Mouse (Mus musculus) heart, embryonic 12.5 days (tissue): ENCODE results near the gene Olfr1412. TPM values are rescaled to one million over a fixed set of nuclear protein-coding genes. Genes with fewer than 3 reads are reported as not detected.

ENCODE experiments used
- ATAC-seq: fragments of 200-750 bp; cut with Nextera tagmentation; 2 replicates; pipeline ENCODE4 v1.8.0; 2017; ENCODE audit warnings: moderate TSS enrichment, moderate library complexity; ENCODE audit not compliant: insufficient number of reproducible peaks, low FRiP score
- H3K27ac ChIP-seq: fragments of 300-500 bp; sonication (generic); 2 replicates; pipeline ENCODE4 v1.5.1; 2016; ENCODE audit warnings: mild to moderate bottlenecking, moderate library complexity; ENCODE audit not compliant: poor library complexity, severe bottlenecking
- H3K27me3 ChIP-seq: fragments of 300-500 bp; sonication (generic); replicated peaks from 2 replicates; pipeline ENCODE4 v1.6.1; 2016; ENCODE audit warnings: mild to moderate bottlenecking, moderate library complexity
- H3K36me3 ChIP-seq: fragments of 300-500 bp; sonication (generic); 2 replicates; pipeline ENCODE4 v1.6.1; 2016; ENCODE audit warnings: mild to moderate bottlenecking, moderate library complexity
- H3K4me1 ChIP-seq: fragments of 300-500 bp; sonication (generic); replicated peaks from 2 replicates; pipeline ENCODE4 v1.6.1; 2016; ENCODE audit warnings: mild to moderate bottlenecking
- H3K4me2 ChIP-seq: fragments of 300-500 bp; sonication (generic); 2 replicates; pipeline ENCODE4 v1.6.1; 2016; ENCODE audit warnings: mild to moderate bottlenecking, moderate library complexity
- H3K4me3 ChIP-seq: fragments of 300-500 bp; sonication (generic); 2 replicates; pipeline ENCODE4 v1.5.1; 2016; ENCODE audit warnings: mild to moderate bottlenecking
- H3K9ac ChIP-seq: fragments of 300-500 bp; sonication (generic); 2 replicates; pipeline ENCODE4 v1.6.1; 2016; ENCODE audit warnings: mild to moderate bottlenecking, moderate library complexity
- H3K9me3 ChIP-seq: fragments of 300-500 bp; sonication (generic); replicated peaks from 2 replicates; pipeline ENCODE4 v1.6.1; 2016; ENCODE audit warnings: mild to moderate bottlenecking, moderate library complexity
- WGBS: fragments of 180-500 bp; shearing (Covaris S2); methylation state at CpG from one replicate; pipeline ENCODE4 v1.1.7; 2016; 5-methylcytosine and 5-hydroxymethylcytosine counted together
- polyA plus RNA-seq: library from polyadenylated mRNA; unstranded; fragments of >200 nt; fragmentation: Nextera tagmentation; extraction: Ambion mirVana; gene quantifications from 2 replicates; pipeline ENCODE4 v1.2.1, GENCODE M21; 2016

The Olfr1412 gene
- polyA plus RNA-seq, 1 experiment from 2014 or later = not detected

DNA sequence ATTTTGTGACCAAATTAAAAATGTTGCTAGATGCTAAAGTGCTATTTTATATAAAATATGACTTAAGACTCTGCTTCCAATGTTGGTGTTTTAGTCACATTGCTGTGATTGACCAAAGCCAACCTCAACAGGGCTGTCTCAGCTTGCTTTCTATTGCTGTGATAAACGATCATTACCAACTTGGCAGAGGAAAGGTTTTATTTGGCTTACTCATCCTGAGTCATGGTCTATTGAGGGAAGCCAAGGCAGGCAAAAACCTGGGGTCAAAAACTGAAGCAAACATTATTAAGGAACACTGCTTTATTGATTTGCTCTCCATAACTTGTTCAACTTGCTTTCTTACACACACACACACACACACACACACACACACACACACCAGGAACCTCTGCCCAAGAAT lies 30.5 kb downstream of the Olfr1412 start:
- no peak overlapping the region for H3K27ac ChIP-seq
- 57% methylated on average over 1 of the region's 1 CpGs for WGBS
- H3K4me2 ChIP-seq = no peak overlapping the region
- H3K9me3 ChIP-seq = no peaks in the 10 kb centered on the region
- no peak for ATAC-seq
- H3K4me3 ChIP-seq = no peak overlapping the region
- H3K9ac ChIP-seq = no peak overlapping the region
- H3K36me3 ChIP-seq = no peaks in the 10 kb centered on the region
- no peaks in the 10 kb centered on the region for H3K4me1 ChIP-seq
- peaks cover 35% of the 10 kb centered on the region for H3K27me3 ChIP-seq

DNA sequence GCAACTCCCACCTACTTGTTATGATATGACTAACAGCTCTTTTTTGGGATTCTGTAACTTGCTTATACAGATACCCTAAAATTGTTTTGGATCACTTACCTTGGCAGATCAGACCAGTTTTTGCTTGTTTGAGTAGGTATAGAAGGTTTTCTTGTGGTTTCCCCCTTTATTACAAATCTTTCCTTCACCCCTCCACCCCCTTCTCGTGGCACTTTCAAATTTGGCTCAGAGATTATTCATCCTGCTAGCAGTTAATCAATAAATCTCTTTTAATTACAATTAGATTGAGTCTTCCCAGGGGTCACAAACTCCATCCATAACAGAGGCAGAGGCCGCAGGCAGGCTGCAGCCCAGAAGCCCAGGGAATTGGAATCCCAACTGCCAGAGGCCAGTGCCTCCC lies 31.9 kb downstream of the Olfr1412 start, which contains the start of gene Olfr12:
TSS of gene Olfr12 (plus strand) at position 301 of the 400 bp plus-strand sequence.
- H3K9ac ChIP-seq = no peak within 1 kb of the TSS
- peaks cover 25% of the 10 kb centered on the region for H3K27me3 ChIP-seq
- no peaks in the 10 kb centered on the region for H3K4me1 ChIP-seq
- H3K27ac ChIP-seq = no peak within 1 kb of the TSS
- no peak for ATAC-seq
- H3K36me3 ChIP-seq = no peaks in the 10 kb centered on the region
- 67% methylated on average over 2 of the region's 2 CpGs for WGBS
- no peak within 1 kb of the TSS for H3K4me2 ChIP-seq
- H3K9me3 ChIP-seq = no peaks in the 10 kb centered on the region
- no peak within 1 kb of the TSS for H3K4me3 ChIP-seq

- H3K4me2 ChIP-seq = no peak overlapping the region
- WGBS = 49% methylated on average over 4 of the region's 4 CpGs
- no peaks in the 10 kb centered on the region for H3K36me3 ChIP-seq
- no peaks in the 10 kb centered on the region for H3K9me3 ChIP-seq
- no peak overlapping the region for H3K4me3 ChIP-seq
- peaks cover 25% of the 10 kb centered on the region for H3K27me3 ChIP-seq
- no peak overlapping the region for H3K27ac ChIP-seq
- no peaks in the 10 kb centered on the region for H3K4me1 ChIP-seq
- no peak overlapping the region for H3K9ac ChIP-seq
- no peak for ATAC-seq
Observed at GRCm38 (mm10) chr1:92618360-92618759, 32.8 kb downstream of the Olfr1412 start.

GRCm38 (mm10) chr1:92628227-92628626 lies 42.6 kb downstream of the Olfr1412 start:
- Histone ChIP-seq H3K27ac (no peak overlapping the region), H3K36me3 (no peaks in the 10 kb centered on the region), H3K4me1 (no peaks in the 10 kb centered on the region), H3K4me2 (no peak overlapping the region), H3K27me3 (no peaks in the 10 kb centered on the region), H3K9ac (no peak overlapping the region), H3K9me3 (no peaks in the 10 kb centered on the region), H3K4me3 (no peak overlapping the region)
- no peak for ATAC-seq
- WGBS = 56% methylated on average over 4 of the region's 4 CpGs

DNA sequence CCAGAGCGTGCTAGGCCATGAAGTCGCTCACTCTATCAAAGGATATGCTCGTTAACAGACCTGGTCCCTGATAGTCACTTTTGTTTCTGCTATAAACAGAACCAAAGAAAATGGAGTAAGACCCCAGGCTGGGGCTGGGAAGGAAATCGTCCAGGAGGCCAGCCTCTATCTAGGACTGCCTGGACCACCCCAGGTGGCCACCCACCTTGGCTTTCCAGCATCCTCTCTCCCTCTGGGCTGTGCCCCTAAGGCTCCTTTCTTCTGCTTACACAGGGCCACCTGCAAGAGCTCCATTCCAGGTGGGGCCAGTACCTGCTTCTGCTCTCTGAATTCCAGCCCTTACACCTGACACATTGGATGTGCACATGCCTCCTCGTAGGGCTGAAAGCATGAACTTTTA lies 46.6 kb downstream of the Olfr1412 start:
- H3K36me3 ChIP-seq = peaks cover 16% of the 10 kb centered on the region
- peaks cover 5% of the 10 kb centered on the region; the same call in 1 of the 2 replicates for H3K4me1 ChIP-seq
- H3K4me3 ChIP-seq = no peak overlapping the region
- H3K9ac ChIP-seq = no peak overlapping the region
- 71% methylated on average over 5 of the region's 5 CpGs for WGBS
- no peak overlapping the region for H3K4me2 ChIP-seq
- no peaks in the 10 kb centered on the region for H3K9me3 ChIP-seq
- no peak overlapping the region for H3K27ac ChIP-seq
- ATAC-seq = no peak
- H3K27me3 ChIP-seq = no peaks in the 10 kb centered on the region

GRCm38 (mm10) chr1:92632948-92633347 lies 47.4 kb downstream of the Olfr1412 start:
- Histone ChIP-seq H3K36me3 (peaks cover 23% of the 10 kb centered on the region), H3K9ac (no peak overlapping the region), H3K4me2 (no peak overlapping the region), H3K27ac (no peak overlapping the region), H3K4me3 (no peak overlapping the region), H3K27me3 (no peaks in the 10 kb centered on the region), H3K4me1 (peaks cover 5% of the 10 kb centered on the region; the same call in 1 of the 2 replicates), H3K9me3 (no peaks in the 10 kb centered on the region)
- 65% methylated on average over 6 of the region's 6 CpGs for WGBS
- ATAC-seq = no peak

GRCm38 (mm10) chr1:92633726-92634125 lies 48.1 kb downstream of the Olfr1412 start:
- Histone ChIP-seq H3K27ac (no peak overlapping the region), H3K4me2 (no peak overlapping the region), H3K36me3 (peaks cover 31% of the 10 kb centered on the region), H3K4me3 (no peak overlapping the region), H3K4me1 (peaks cover 5% of the 10 kb centered on the region; the same call in 1 of the 2 replicates), H3K27me3 (no peaks in the 10 kb centered on the region), H3K9ac (no peak overlapping the region), H3K9me3 (no peaks in the 10 kb centered on the region)
- no peak for ATAC-seq
- WGBS = 85% methylated on average over 8 of the region's 8 CpGs

DNA sequence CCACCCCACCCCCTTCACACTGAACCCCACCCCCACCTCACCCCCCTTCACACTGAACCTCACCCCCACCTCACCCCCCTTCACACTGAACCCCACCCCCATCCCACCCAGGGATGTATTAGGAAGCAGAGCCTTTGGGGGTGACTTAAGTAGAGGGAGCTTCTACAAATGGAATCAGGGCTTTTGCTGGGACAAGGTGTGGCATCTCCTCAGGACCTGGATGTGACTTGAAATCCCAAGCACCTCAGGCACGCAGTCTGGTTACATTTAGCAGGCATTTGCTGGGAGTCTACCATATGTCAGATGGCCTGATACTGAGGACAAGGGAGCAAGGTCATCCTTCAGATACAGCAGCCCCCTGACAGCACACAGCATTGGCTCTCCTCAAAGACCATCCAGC lies 49.0 kb downstream of the Olfr1412 start:
- H3K9ac ChIP-seq = no peak overlapping the region
- no peak overlapping the region for H3K4me2 ChIP-seq
- H3K36me3 ChIP-seq = peaks cover 39% of the 10 kb centered on the region
- ATAC-seq = no peak
- H3K4me1 ChIP-seq = peaks cover 5% of the 10 kb centered on the region; the same call in 1 of the 2 replicates
- H3K27ac ChIP-seq = no peak overlapping the region
- H3K9me3 ChIP-seq = no peaks in the 10 kb centered on the region
- H3K27me3 ChIP-seq = no peaks in the 10 kb centered on the region
- no peak overlapping the region for H3K4me3 ChIP-seq
- WGBS = 41% methylated on average over 1 of the region's 1 CpGs

DNA sequence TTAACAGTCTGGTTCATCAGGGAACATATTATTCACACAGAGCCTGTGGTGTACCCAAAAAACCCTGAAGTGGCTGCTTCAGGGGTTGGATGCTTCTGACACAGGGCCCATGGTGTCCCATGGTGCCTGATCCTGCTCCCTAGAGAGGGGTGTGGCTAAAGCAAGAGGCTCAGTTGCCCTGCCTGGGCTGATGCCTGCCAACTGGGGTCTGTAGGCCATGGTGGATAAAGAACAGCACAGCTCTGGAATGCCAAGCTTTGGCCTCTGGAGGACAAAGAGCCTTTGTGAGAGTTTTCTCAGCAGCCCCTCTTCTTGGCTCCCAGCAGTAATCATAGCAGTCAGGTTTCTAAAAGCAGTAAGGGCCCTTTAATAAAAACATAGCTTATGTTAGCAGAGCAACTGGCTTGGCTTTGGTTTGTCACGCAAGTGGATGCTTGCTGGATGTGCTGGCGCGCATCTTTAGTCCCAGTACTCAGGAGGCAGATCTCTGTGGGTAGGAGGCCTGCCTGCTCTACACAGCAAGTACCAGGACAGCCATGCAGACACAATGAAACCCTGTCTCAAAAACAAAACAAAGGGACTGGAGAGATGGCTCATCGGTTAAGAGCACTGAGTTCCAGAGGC lies 49.5 kb downstream of the Olfr1412 start:
- Histone ChIP-seq H3K4me3 (no peak overlapping the region), H3K9ac (no peak overlapping the region), H3K27ac (no peak overlapping the region), H3K9me3 (no peaks in the 10 kb centered on the region), H3K36me3 (peaks cover 40% of the 10 kb centered on the region), H3K4me1 (peaks cover 7% of the 10 kb centered on the region), H3K4me2 (no peak overlapping the region), H3K27me3 (no peaks in the 10 kb centered on the region)
- no peak for ATAC-seq
- WGBS = 77% methylated on average over 4 of the region's 4 CpGs

DNA sequence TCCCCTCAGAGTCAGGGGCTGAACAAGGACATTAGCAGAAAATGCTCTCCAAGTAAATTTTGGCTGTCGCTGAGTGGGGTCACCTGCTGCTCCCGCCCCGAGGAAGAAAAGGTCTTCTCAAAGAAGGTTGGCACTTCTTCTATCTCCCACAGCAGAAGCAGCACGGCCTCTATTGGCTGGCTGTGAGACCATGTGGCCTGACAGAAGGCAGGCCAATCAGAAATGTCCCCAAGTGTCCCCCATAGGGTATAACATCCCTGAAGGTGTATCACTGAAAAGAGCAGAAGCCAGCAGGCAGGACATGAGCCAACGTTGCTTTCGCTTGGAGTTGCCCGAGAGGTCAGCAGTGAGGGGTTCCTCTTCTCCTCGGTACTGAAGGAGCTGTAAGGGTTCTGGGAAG lies 50.4 kb downstream of the Olfr1412 start:
- peaks cover 17% of the 10 kb centered on the region for H3K4me1 ChIP-seq
- H3K27ac ChIP-seq = no peak overlapping the region
- H3K9ac ChIP-seq = no peak overlapping the region
- no peak overlapping the region for H3K4me2 ChIP-seq
- no peaks in the 10 kb centered on the region for H3K27me3 ChIP-seq
- no peaks in the 10 kb centered on the region for H3K9me3 ChIP-seq
- peaks cover 40% of the 10 kb centered on the region for H3K36me3 ChIP-seq
- 84% methylated on average over 8 of the region's 8 CpGs for WGBS
- no peak for ATAC-seq
- no peak overlapping the region for H3K4me3 ChIP-seq

GRCm38 (mm10) chr1:92636676-92637075 lies 51.1 kb downstream of the Olfr1412 start:
- Histone ChIP-seq H3K27me3 (no peaks in the 10 kb centered on the region), H3K4me2 (no peak overlapping the region), H3K9me3 (no peaks in the 10 kb centered on the region), H3K9ac (no peak overlapping the region), H3K36me3 (peaks cover 40% of the 10 kb centered on the region), H3K4me3 (no peak overlapping the region), H3K27ac (no peak overlapping the region), H3K4me1 (peaks cover 19% of the 10 kb centered on the region)
- ATAC-seq = no peak
- WGBS = 93% methylated on average over 11 of the region's 11 CpGs
